Mouse (Mus musculus): ENCODE data around the gene Dpp6.

Dpp6 gene

DNA sequence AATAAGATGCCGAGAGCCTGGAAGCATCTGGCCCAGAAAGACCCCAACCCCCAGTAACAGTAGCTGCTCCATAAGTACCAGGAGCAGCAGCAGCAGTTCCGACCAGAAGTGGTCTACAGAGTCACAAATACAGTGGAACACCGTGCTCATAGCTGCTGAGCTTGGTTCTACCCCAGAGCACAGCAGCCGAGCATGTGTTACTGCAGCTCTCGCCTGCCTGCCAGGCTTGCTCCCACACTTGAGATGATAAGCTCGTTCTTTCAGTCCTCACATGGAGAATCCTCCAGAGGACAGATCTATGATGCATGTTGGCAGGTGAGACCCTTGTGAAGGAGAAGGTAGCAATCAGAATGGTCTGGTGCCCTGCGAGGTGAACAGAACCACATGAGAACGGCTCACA lies 474.4 kb downstream of the Dpp6 start:
- no peaks in the 10 kb centered on the region for H3K27me3 ChIP-seq (ENCODE audit: control insufficient read depth, insufficient read depth, low read length, poor library complexity, severe bottlenecking)
- DNase-seq (ENCODE audit: low read depth, low spot score), result no peak
- no peaks in the 10 kb centered on the region for H3K36me3 ChIP-seq (ENCODE audit: control insufficient read depth, insufficient read depth, low read length, poor library complexity, severe bottlenecking)

DNA sequence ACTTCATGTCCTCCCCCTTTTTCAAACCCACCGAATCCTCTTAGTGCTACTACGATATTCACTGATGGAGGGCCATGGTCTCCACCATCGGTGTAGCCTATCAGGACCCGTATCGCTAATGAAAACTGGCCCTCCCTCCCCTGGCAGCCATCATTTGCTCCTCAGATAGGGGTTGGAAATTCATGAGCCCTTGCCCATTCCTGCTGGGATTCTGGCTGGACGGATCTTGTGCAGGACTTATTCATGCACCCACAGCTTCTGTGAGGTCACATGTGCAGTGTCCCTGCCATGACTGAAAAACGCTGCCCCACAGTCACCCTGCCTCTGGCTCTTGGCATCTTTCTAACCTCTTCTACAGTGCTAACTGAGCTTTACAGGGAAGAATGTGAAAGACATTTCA lies 475.2 kb downstream of the Dpp6 start:
- H3K36me3 ChIP-seq (ENCODE audit: control insufficient read depth, insufficient read depth, low read length, poor library complexity, severe bottlenecking), result no peaks in the 10 kb centered on the region
- DNase-seq (ENCODE audit: low read depth, low spot score), result no peak
- H3K27me3 ChIP-seq (ENCODE audit: control insufficient read depth, insufficient read depth, low read length, poor library complexity, severe bottlenecking), result no peaks in the 10 kb centered on the region

DNA sequence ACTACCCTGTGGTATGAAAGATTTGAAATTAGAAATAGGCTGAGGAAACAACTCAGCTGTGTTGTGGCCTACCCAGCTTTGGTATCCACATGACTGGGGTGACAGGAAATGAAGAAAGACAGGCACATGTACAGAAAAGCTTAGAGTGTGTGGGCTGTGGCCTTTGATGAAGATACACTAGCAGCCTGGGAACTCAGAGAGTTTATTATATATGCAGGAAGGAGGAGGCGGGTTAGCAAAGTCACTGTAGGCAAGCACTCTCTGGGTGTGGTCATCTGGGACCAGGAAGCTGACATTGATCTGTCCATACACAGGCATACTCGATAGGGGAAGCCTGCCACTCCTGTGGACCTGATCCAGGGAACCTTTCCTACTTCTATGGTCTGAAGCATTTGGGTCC lies 487.1 kb downstream of the Dpp6 start:
- H3K36me3 ChIP-seq (ENCODE audit: control insufficient read depth, insufficient read depth, low read length, poor library complexity, severe bottlenecking), result no peaks in the 10 kb centered on the region
- H3K27me3 ChIP-seq (ENCODE audit: control insufficient read depth, insufficient read depth, low read length, poor library complexity, severe bottlenecking), result no peaks in the 10 kb centered on the region
- DNase-seq (ENCODE audit: low read depth, low spot score), result no peak

DNA sequence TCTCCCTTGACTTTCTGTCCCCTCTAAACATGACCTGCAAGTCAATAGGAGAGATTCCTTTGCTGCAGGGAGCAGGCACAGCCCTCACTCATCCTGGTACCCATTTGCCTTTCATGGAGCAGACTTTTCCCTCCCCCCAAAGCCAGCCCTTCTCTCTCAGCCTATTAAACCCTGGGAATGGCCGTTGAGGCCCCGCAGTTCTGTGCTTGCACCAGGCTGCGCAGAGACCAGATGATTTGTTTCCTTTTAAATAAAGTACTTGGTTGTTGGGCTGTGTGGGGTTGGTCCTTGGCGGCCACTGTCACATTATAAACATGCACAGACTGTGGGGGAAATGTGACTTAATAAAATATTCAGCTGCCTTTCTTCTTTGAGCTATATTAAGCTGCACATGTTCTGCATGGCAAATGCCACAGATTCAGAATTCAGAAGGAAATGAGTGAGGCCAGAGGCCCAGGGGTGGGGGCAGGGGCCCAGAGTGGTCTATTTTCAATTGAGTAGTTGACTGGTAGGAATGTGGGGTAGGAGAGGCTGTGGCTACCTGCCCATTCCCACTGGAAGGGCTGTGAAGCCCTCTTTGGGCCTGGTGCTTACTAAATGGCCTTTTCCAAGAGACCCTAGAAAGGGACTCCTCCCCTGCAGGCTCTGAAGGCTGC lies 489.6 kb downstream of the Dpp6 start:
- no peaks in the 10 kb centered on the region for H3K27me3 ChIP-seq (ENCODE audit: control insufficient read depth, insufficient read depth, low read length, poor library complexity, severe bottlenecking)
- DNase-seq (ENCODE audit: low read depth, low spot score), result no peak

DNA sequence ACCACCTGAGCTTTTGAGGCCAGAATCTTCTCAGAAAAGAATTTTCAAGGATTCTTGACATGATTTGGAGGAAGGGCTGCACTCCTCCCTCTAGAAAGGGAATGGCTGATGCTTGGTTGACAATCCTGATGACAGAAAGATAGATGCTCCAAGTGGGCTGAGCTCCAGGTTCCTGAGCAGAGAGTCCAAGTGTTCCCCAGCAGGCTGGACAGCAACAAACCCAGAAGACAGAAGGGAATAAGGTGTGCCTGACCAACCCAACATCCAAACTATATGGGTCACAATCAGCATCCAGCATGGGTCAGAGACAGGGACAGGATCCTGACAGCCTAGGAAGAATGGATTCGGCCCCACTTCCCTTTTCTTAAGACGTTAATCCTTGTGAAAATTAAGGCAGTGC lies 493.2 kb downstream of the Dpp6 start:
- Histone ChIP-seq H3K27me3 (ENCODE audit: control insufficient read depth, insufficient read depth, low read length, poor library complexity, severe bottlenecking) (no peaks in the 10 kb centered on the region), H3K36me3 (ENCODE audit: control insufficient read depth, insufficient read depth, low read length, poor library complexity, severe bottlenecking) (no peaks in the 10 kb centered on the region)
- no peak for DNase-seq (ENCODE audit: low read depth, low spot score)

More for the DNA sequence above, 489.6 kb downstream of the Dpp6 start:
- no peaks in the 10 kb centered on the region for H3K36me3 ChIP-seq (ENCODE audit: control insufficient read depth, insufficient read depth, low read length, poor library complexity, severe bottlenecking)

DNA sequence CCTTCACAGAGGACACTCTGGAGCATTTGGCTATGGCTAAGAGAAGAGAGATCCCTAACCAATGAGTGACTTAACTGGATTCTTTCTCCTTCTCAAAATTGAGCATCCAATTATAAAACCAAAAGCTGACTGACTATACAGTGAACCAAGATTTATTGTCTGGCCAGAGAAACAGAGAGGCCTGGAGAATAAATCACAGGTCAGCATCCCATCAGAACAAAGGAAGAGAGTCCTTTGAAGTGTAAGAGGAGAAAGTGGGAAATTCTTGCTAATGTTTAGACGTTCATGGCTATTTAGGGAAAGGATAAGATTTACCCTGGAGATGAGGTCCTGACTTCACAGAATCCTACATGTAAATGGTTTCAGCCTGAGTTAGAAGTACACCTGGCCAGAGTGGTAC lies 499.7 kb downstream of the Dpp6 start:
- no peak for DNase-seq (ENCODE audit: low read depth, low spot score)
- Histone ChIP-seq H3K27me3 (ENCODE audit: control insufficient read depth, insufficient read depth, low read length, poor library complexity, severe bottlenecking) (no peaks in the 10 kb centered on the region), H3K36me3 (ENCODE audit: control insufficient read depth, insufficient read depth, low read length, poor library complexity, severe bottlenecking) (no peaks in the 10 kb centered on the region)

DNA sequence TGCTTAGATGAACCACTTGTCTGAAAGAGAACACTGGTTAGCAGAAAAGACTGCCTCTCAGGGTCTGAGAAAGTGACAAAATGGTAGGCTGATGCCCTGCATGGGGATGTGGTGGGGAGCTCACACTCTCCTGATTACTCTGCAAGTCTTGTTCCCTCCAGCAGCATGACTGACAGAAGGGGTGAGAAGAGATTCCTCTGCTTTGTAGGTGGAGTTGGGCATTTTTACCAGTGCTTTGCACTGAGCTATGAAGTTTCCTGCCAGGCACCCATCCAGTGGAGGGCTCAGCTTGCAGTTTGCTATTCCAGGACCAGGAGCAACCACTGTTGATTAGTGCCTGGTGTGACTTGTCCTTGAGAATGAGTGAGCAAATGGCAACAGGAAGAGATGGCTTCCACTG lies 500.3 kb downstream of the Dpp6 start:
- no peaks in the 10 kb centered on the region for H3K27me3 ChIP-seq (ENCODE audit: control insufficient read depth, insufficient read depth, low read length, poor library complexity, severe bottlenecking)
- DNase-seq (ENCODE audit: low read depth, low spot score), result no peak
- H3K36me3 ChIP-seq (ENCODE audit: control insufficient read depth, insufficient read depth, low read length, poor library complexity, severe bottlenecking), result no peaks in the 10 kb centered on the region

DNA sequence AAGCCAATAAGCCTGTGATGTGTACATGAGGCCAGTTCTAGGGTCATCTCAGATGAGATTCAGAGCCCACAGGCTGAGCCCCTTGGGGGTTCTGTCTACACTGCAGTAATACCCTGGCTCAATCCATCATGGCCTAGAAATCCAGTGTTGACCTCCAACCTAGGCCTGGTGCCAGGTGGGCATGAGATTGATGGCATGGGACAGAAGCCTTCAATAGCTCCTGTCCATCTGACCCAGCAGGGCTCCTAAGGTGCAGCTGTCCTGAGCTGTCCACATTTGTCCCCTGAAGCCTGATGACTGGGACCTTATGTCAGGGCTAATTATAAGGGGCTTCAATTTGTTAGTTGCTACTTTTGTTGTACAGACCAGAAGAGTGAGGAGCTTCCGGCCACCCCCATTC lies 500.8 kb downstream of the Dpp6 start:
- no peak for DNase-seq (ENCODE audit: low read depth, low spot score)

DNA sequence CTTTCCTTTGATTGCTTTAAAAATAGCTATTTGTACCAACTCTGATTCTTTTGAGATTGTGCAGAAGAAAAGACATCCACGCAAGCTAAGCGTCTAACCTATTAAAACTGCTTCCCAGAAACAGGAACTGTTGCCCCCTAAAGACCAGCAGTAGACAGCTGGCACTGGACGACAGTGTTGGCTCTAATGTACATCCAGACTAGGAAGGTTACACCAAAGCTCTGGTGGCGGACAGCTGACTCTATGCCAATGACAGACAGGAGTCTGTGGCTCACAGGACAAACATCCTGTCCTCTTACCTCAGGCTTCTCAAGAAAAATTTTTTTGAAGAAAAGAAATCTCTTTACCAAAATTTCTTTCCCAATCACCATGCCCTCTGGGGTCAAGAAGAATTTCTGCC lies 502.7 kb downstream of the Dpp6 start:
- Histone ChIP-seq H3K27me3 (ENCODE audit: control insufficient read depth, insufficient read depth, low read length, poor library complexity, severe bottlenecking) (no peaks in the 10 kb centered on the region), H3K36me3 (ENCODE audit: control insufficient read depth, insufficient read depth, low read length, poor library complexity, severe bottlenecking) (no peaks in the 10 kb centered on the region)
- DNase-seq (ENCODE audit: low read depth, low spot score), result no peak

More for the DNA sequence above, 500.8 kb downstream of the Dpp6 start:
- no peaks in the 10 kb centered on the region for H3K36me3 ChIP-seq (ENCODE audit: control insufficient read depth, insufficient read depth, low read length, poor library complexity, severe bottlenecking)
- H3K27me3 ChIP-seq (ENCODE audit: control insufficient read depth, insufficient read depth, low read length, poor library complexity, severe bottlenecking), result no peaks in the 10 kb centered on the region

DNA sequence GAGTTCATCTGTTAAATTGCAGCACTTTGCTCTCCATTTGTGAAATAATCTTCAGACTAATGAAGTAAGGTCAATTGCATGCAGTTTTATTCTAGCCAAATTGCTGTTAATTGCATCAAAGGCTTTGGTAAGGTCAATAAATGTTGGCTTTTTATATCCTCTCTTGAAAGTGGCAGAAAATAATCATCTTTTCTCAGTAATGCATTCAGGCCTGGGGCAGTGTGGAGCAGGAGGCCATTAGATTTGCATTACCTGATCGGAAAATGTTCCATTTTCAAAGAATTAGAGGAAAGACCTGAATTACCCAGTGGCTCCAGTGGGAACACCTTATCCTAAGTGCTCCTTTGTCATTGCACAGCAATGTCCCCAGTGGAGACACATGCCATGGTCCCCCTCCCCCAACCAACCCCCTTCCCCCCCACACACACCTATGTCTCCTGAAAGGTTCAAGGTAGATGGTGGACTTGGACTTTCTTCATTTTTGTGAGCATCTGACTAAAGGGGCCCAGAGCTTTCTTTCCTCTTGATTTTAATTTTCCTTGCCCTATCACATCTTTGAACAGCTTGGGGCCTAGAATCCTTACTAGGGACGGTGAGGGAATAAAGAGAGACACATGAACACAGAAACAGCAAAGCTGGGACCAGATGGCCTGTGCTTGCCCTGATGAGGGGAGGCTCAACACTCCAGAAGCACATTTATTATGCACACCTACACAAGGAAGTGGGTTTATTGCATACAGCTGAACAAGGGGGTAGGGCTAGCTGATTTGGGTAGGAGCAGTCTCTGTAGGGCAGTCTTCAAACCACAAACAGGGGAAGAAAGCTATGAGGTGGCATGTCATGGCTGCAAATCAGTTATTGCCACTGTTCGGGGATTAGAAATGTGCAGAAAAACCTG lies 506.1 kb downstream of the Dpp6 start:
- Histone ChIP-seq H3K27me3 (ENCODE audit: control insufficient read depth, insufficient read depth, low read length, poor library complexity, severe bottlenecking) (no peaks in the 10 kb centered on the region), H3K36me3 (ENCODE audit: control insufficient read depth, insufficient read depth, low read length, poor library complexity, severe bottlenecking) (no peaks in the 10 kb centered on the region)
- no peak for DNase-seq (ENCODE audit: low read depth, low spot score)

DNA sequence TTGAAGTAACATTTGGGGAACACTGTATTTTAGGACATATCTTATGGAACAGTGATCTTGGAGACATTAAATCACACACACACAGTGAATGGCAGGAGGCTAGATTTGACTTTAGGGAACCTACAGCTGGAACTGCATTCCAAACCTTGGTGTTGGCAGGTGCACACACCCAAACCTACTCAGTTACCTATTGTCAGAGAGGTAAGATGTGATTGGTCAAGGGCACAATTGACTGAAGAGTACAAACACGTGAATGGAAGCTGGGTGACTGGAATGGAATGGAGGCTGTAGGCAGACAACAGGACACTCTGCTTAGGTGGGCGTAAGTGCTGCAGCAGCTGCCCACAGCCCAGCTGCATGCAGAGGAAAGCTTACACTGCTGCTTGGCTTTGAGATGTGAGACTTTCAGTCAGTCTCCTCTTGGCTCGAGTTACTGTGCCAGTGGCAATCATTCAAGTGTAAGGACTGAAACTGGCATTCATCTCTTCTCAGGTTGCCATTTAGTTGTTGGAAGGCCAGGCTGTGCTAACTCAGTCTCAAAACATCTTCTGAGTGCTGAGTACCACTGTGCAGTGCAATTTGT lies 507.4 kb downstream of the Dpp6 start:
- no peaks in the 10 kb centered on the region for H3K36me3 ChIP-seq (ENCODE audit: control insufficient read depth, insufficient read depth, low read length, poor library complexity, severe bottlenecking)
- no peaks in the 10 kb centered on the region for H3K27me3 ChIP-seq (ENCODE audit: control insufficient read depth, insufficient read depth, low read length, poor library complexity, severe bottlenecking)
- DNase-seq (ENCODE audit: low read depth, low spot score), result no peak

DNA sequence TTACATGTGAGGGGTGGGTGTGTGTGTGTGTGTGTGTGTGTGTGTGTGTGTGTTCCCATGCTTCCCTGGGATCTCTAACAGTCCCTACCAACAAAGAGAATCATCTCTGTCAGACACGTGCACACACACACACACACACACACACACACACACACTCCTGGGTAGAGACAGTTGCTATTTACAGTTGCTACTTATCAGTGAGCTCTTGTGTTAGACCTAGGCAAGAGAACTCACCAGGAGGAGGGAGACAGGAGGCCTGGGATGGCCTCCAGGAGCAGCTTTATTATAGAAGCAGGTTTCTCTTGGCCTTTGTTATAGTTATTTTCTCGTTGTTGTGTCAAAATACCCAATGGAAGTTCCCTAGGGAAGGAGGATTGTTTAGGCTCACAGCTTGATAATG lies 519.7 kb downstream of the Dpp6 start:
- no peak for DNase-seq (ENCODE audit: low read depth, low spot score)
- Histone ChIP-seq H3K36me3 (ENCODE audit: control insufficient read depth, insufficient read depth, low read length, poor library complexity, severe bottlenecking) (no peaks in the 10 kb centered on the region), H3K27me3 (ENCODE audit: control insufficient read depth, insufficient read depth, low read length, poor library complexity, severe bottlenecking) (no peaks in the 10 kb centered on the region)

DNA sequence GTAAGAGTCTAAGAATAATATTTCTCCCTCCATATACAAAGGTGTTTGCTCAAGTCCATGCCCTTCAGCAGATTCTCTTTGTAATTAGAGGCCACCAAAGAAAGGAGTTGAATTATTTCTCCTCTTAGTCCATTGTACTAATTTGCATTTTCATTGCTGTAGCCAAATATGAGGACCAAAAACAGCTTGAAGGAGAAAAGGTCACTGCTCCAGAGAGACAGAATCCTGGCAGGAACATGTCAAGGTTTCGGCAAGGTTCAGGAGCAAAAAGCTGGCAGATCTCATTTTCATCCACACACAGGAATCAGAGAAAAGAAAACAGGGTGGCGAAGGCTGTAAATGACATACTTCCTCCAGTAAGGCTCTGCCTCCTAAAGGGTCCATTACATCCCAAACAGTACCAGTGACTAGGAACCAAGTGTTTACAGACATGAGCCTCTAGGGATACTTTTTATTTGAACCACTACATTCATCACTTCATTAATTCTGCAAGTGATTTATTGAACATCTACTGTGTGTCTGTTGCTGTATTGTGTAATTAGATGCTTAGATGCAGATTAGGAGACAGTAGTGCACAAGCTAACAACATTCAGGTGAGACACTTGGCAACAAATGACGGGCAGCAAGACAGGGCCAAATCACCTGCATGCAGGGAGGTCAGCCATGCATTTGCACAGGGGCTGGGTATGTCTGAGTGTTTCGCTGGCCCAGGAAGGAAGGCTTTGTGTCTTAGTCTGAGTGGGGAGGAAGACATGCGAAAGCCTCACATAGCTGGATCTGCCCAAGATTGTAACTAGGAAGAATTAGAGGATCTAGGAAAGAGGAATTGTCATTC lies 522.4 kb downstream of the Dpp6 start:
- DNase-seq (ENCODE audit: low read depth, low spot score), result no peak
- Histone ChIP-seq H3K27me3 (ENCODE audit: control insufficient read depth, insufficient read depth, low read length, poor library complexity, severe bottlenecking) (no peaks in the 10 kb centered on the region), H3K36me3 (ENCODE audit: control insufficient read depth, insufficient read depth, low read length, poor library complexity, severe bottlenecking) (no peaks in the 10 kb centered on the region)

DNA sequence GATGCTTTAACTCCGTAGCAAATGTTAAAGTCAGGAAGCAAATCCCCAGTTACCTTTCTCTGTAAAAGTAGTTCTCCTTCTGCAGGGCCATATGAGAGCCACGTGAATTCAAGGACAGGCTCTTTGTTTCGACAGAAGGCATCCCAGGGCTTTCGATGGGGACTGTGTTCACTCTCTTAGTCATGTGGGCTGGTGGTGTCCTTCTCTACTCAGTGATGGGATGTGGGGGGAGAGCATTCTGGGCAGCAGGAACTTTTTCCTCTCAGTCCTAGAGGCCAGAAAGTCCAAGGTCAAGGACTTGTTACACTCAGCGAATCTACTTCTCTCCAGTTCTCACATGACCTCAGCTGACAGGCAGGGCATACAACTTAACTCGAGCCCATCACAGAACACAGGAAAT lies 525.3 kb downstream of the Dpp6 start:
- no peak for DNase-seq (ENCODE audit: low read depth, low spot score)
- Histone ChIP-seq H3K36me3 (ENCODE audit: control insufficient read depth, insufficient read depth, low read length, poor library complexity, severe bottlenecking) (no peaks in the 10 kb centered on the region), H3K27me3 (ENCODE audit: control insufficient read depth, insufficient read depth, low read length, poor library complexity, severe bottlenecking) (no peaks in the 10 kb centered on the region)

Data from splenic B cell, adult 2 months (primary cell).